In the genomic region with DNA sequence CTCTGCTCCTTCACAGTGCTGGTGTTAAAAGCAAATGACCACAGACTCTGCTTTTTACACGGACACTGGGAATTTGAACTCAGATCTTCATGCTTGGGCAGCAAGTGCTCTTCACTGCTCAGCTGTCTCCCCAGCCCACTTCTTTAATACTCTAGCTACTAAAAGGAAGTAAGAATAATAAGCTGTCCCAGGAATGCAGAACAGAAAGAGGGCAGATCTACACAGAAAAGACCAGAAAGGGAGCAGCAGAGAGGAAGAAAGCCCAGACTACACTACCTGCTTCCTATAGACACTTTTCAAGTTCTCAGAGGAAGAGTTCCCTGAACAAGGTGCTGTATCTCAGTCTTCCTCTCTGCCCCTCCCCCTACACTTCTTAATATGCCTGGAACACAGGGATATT, we compare ENCODE assay signal across 22 mouse cellular contexts. TPM values are rescaled to one million over a fixed set of nuclear protein-coding genes. Genes with fewer than 3 reads are reported as not detected.
"Had no signal": no experiment of that assay in that cellular context is flagged by ENCODE, and none has a peak within 500 bp of the region (broad histone marks: within the 10 kb centered on the region; RNA-seq: fewer than 3 reads in every experiment).

No protein-coding gene starts in this region.

- H3K4me3 ChIP-seq: left cerebral cortex, adult 2 months; liver, embryonic 13.5 days; megakaryocyte, embryonic 14.5 days; neural tube, embryonic 13.5 days; stomach, embryonic 15.5 days had no signal

- H3K9me3 ChIP-seq: liver, embryonic 13.5 days; megakaryocyte, embryonic 14.5 days; neural tube, embryonic 13.5 days; stomach, embryonic 15.5 days had no signal

- H3K36me3 ChIP-seq: liver, embryonic 13.5 days; neural tube, embryonic 13.5 days; stomach, embryonic 15.5 days had no signal

- DNase-seq: kidney, adult 11 months; kidney, postnatal 25 days; layer of hippocampus, postnatal 36 days; liver, embryonic 13.5 days; lung, adult 2 months; lung, postnatal 14 days; lung, postnatal 4 days; midbrain, embryonic 14.5 days; retina, postnatal 1 day; right cerebral cortex, postnatal 25 days; spleen, adult 18-20 months; thymus, adult 2 months; thymus, postnatal 14 days; thymus, postnatal 4 days had no signal

- H3K4me1 ChIP-seq: liver, embryonic 13.5 days; neural tube, embryonic 13.5 days; stomach, embryonic 15.5 days had no signal

- H3K27ac ChIP-seq: kidney, postnatal 0 days; left cerebral cortex, adult 2 months; liver, embryonic 13.5 days; neural tube, embryonic 13.5 days; stomach, embryonic 15.5 days had no signal

RNA-seq across cellular contexts. Expression of a gene that starts 8.5 kb away (rescaled TPM):
- total RNA-seq: neutrophil, adult 5-6 weeks had no signal
- polyA plus RNA-seq: liver, embryonic 13.5 days; lung, embryonic 16.5 days; midbrain, embryonic 11.5 days had no signal
